Mouse (Mus musculus): Measurements from ENCODE around the gene Retnla.
"Not testable (repeated sequence)": the region's sequence is repeated elsewhere in the genome, so short reads cannot be mapped to it uniquely, and the experiment has no call there.

The Retnla gene

GRCm38 (mm10) chr16:48842266-48842665 lies at the start of gene Retnla:
Retnla (plus strand) TSS chr16:48842551.
- DNase-seq (ENCODE audit: low spot score in 2 of 2): no peak

GRCm38 (mm10) chr16:48798285-48798684 lies 44.1 kb upstream of the Retnla start:
- DNase-seq (ENCODE audit: low spot score in 2 of 2): no peak

GRCm38 (mm10) chr16:48799470-48799869 lies 42.9 kb upstream of the Retnla start:
- no peak for DNase-seq (ENCODE audit: low spot score in 2 of 2)

GRCm38 (mm10) chr16:48800906-48801305 lies 41.4 kb upstream of the Retnla start:
- DNase-seq (ENCODE audit: low spot score in 2 of 2): no peak

GRCm38 (mm10) chr16:48805412-48805811 lies 36.9 kb upstream of the Retnla start:
- DNase-seq (ENCODE audit: low spot score in 2 of 2): no peak

- no peak for DNase-seq (ENCODE audit: low spot score in 2 of 2)
Measured at GRCm38 (mm10) chr16:48806521-48806920, 35.8 kb upstream of the Retnla start.

- DNase-seq (ENCODE audit: low spot score in 2 of 2): no peak
Measured at GRCm38 (mm10) chr16:48809374-48809773, 33.0 kb upstream of the Retnla start.

GRCm38 (mm10) chr16:48811881-48812436 lies 30.4 kb upstream of the Retnla start:
- no peak for DNase-seq (ENCODE audit: low spot score in 2 of 2)

GRCm38 (mm10) chr16:48816695-48817094 lies 25.7 kb upstream of the Retnla start, which contains the start of gene Retnlb:
Retnlb (plus strand) TSS chr16:48816856.
- DNase-seq (ENCODE audit: low spot score in 2 of 2): no peak

GRCm38 (mm10) chr16:48818524-48818923 lies 23.8 kb upstream of the Retnla start:
- DNase-seq (ENCODE audit: low spot score in 2 of 2): no peak

GRCm38 (mm10) chr16:48826474-48826873 lies 15.9 kb upstream of the Retnla start:
- no peak for DNase-seq (ENCODE audit: low spot score in 2 of 2)

GRCm38 (mm10) chr16:48827625-48828024 lies 14.7 kb upstream of the Retnla start:
- DNase-seq (ENCODE audit: low spot score in 2 of 2): no peak

- no peak for DNase-seq (ENCODE audit: low spot score in 2 of 2)
Measured at GRCm38 (mm10) chr16:48829060-48829459, 13.3 kb upstream of the Retnla start.

- DNase-seq (ENCODE audit: low spot score in 2 of 2): no peak
Measured at GRCm38 (mm10) chr16:48832055-48832454, 10.3 kb upstream of the Retnla start.

GRCm38 (mm10) chr16:48833626-48834025 lies 8.7 kb upstream of the Retnla start:
- DNase-seq (ENCODE audit: low spot score in 2 of 2): not testable (repeated sequence)

- DNase-seq (ENCODE audit: low spot score in 2 of 2): no peak
Measured at GRCm38 (mm10) chr16:48843671-48844386, 1.5 kb downstream of the Retnla start.

- peak in 1 of 2 experiments; percentile 2 for DNase-seq (ENCODE audit: low spot score in 2 of 2)
Measured at GRCm38 (mm10) chr16:48865004-48865403, 22.7 kb downstream of the Retnla start.

GRCm38 (mm10) chr16:48867690-48868089 lies 25.3 kb downstream of the Retnla start:
- DNase-seq (ENCODE audit: low spot score in 2 of 2): no peak

GRCm38 (mm10) chr16:48868663-48869062 lies 26.3 kb downstream of the Retnla start:
- DNase-seq (ENCODE audit: low spot score in 2 of 2): no peak

- DNase-seq (ENCODE audit: low spot score in 2 of 2): no peak
Measured at GRCm38 (mm10) chr16:48869671-48870070, 27.3 kb downstream of the Retnla start.

- DNase-seq (ENCODE audit: low spot score in 2 of 2): no peak
Measured at GRCm38 (mm10) chr16:48871754-48872153, 29.4 kb downstream of the Retnla start.

- DNase-seq (ENCODE audit: low spot score in 2 of 2): no peak
Measured at GRCm38 (mm10) chr16:48872321-48872720, 30.0 kb downstream of the Retnla start, which contains the start of gene Retnlg. Retnlg (plus strand) TSS chr16:48872621.

- DNase-seq (ENCODE audit: low spot score in 2 of 2): no peak
Measured at GRCm38 (mm10) chr16:48890733-48891132, 48.4 kb downstream of the Retnla start.

Measured in urinary bladder, postnatal 36 days (tissue).